Comparison of ENCODE assay signal across 19 mouse cellular contexts in genomic region chr7:99447323-99447722, GRCm38 (mm10). TPM values are rescaled to one million over a fixed set of nuclear protein-coding genes. Genes with fewer than 3 reads are reported as not detected.
A peak's percentile ranks its signal among the peaks of the same experiment; 100 is the strongest.
DNase-seq lines count a peak whose midpoint lies in the region; ATAC-seq and TF ChIP-seq lines count a peak whose summit lies in the region.
"Had no signal": no experiment of that assay in that cellular context is flagged by ENCODE, and none has a peak within 500 bp of the region (broad histone marks: within the 10 kb centered on the region; RNA-seq: fewer than 3 reads in every experiment).

No protein-coding gene starts in this region.

- no peak for TF ChIP-seq POLR2A in testis, adult 2 months (IDR thresholded peaks at IDR 0.05; ENCODE audit: control insufficient read depth, low read depth, low read length)

- no peak for DNase-seq in hindbrain, embryonic 10.5 days (ENCODE audit: low spot score)
- DNase-seq in hindbrain, embryonic 11.5 days (ENCODE audit: low spot score): no peak
- no peak for DNase-seq in kidney, postnatal 36 days
- DNase-seq in testis, postnatal 14 days (ENCODE audit: low spot score): no peak
- DNase-seq in spleen, postnatal 36 days (ENCODE audit: low spot score in 2 of 2): no peak
- DNase-seq: adrenal gland, adult 2 months; adrenal gland, postnatal 25 days; cerebellum, adult 18-20 months; cerebellum, postnatal 14 days; embryo, embryonic 11 days; gastrocnemius, adult 2 months; gastrocnemius, postnatal 25 days had no signal

- H3K9ac ChIP-seq in hindbrain, embryonic 11.5 days (ENCODE audit: low read depth, low read length): no peak overlapping the region
- H3K9ac ChIP-seq in kidney, embryonic 16.5 days (replicated peaks; ENCODE audit: low read length): no peak overlapping the region
- H3K9ac ChIP-seq: embryonic facial prominence, embryonic 12.5 days; heart, embryonic 12.5 days; hindbrain, embryonic 15.5 days had no signal

- peaks cover 80% of the 10 kb centered on the region for H3K4me1 ChIP-seq in hindbrain, embryonic 10.5 days (replicated peaks)
- peaks cover 7% of the 10 kb centered on the region for H3K4me1 ChIP-seq in hindbrain, embryonic 11.5 days (replicated peaks; ENCODE audit: control insufficient read depth, insufficient read depth, low read length)
- H3K4me1 ChIP-seq in kidney, embryonic 16.5 days (ENCODE audit: insufficient read depth, low read length): peaks cover 5% of the 10 kb centered on the region; the same call in 1 of the 2 replicates
- no peaks in the 10 kb centered on the region; the same call in 1 of the 2 replicates for H3K4me1 ChIP-seq in testis, adult 2 months (ENCODE audit: control insufficient read depth, insufficient read depth, low read length)

- H3K4me2 ChIP-seq in hindbrain, embryonic 11.5 days (replicated peaks; ENCODE audit: low read depth, low read length): no peak overlapping the region
- no peak overlapping the region for H3K4me2 ChIP-seq in kidney, embryonic 16.5 days (replicated peaks; ENCODE audit: low read depth, low read length)
- H3K4me2 ChIP-seq: embryonic facial prominence, embryonic 12.5 days; heart, embryonic 12.5 days; hindbrain, embryonic 15.5 days had no signal

- TF ChIP-seq CTCF in testis, adult 2 months (IDR thresholded peaks at IDR 0.05; ENCODE audit: control insufficient read depth, insufficient read depth, insufficient replicate concordance, low read depth, low read length): no peak

- peak overlapping the region; percentile 69 for H3K27ac ChIP-seq in hindbrain, embryonic 10.5 days
- no peak overlapping the region for H3K27ac ChIP-seq in hindbrain, embryonic 11.5 days (ENCODE audit: low read depth, low read length)
- H3K27ac ChIP-seq in kidney, embryonic 16.5 days (ENCODE audit: low read length): no peak overlapping the region
- no peak overlapping the region for H3K27ac ChIP-seq in testis, adult 2 months (ENCODE audit: control insufficient read depth, insufficient read depth, low read depth, low read length)
- H3K27ac ChIP-seq: embryonic facial prominence, embryonic 12.5 days; gastrocnemius, adult 2 months; hindbrain, embryonic 15.5 days had no signal

- no peaks in the 10 kb centered on the region for H3K9me3 ChIP-seq in hindbrain, embryonic 10.5 days
- H3K9me3 ChIP-seq in hindbrain, embryonic 11.5 days (ENCODE audit: control insufficient read depth, low read length): no peaks in the 10 kb centered on the region
- no peaks in the 10 kb centered on the region for H3K9me3 ChIP-seq in kidney, embryonic 16.5 days (ENCODE audit: low read length)
- H3K9me3 ChIP-seq: embryonic facial prominence, embryonic 12.5 days; heart, embryonic 12.5 days; hindbrain, embryonic 15.5 days had no signal

- 43% methylated on average over 5 of the region's 5 CpGs for WGBS in hindbrain, embryonic 10.5 days
- 41% methylated on average over 5 of the region's 5 CpGs for WGBS in hindbrain, embryonic 11.5 days
- 50% methylated on average over 5 of the region's 5 CpGs for WGBS in kidney, embryonic 16.5 days

- peaks cover 13% of the 10 kb centered on the region for H3K36me3 ChIP-seq in hindbrain, embryonic 10.5 days
- H3K36me3 ChIP-seq in hindbrain, embryonic 11.5 days (ENCODE audit: control insufficient read depth, insufficient read depth, low read length): no peaks in the 10 kb centered on the region
- H3K36me3 ChIP-seq in kidney, embryonic 16.5 days (ENCODE audit: insufficient read depth, low read length): no peaks in the 10 kb centered on the region
- no peaks in the 10 kb centered on the region for H3K36me3 ChIP-seq in testis, adult 2 months (ENCODE audit: control insufficient read depth, insufficient read depth, low read length)
- H3K36me3 ChIP-seq: embryonic facial prominence, embryonic 12.5 days had no signal

- H3K4me3 ChIP-seq in hindbrain, embryonic 10.5 days: no peak overlapping the region
- no peak overlapping the region for H3K4me3 ChIP-seq in hindbrain, embryonic 11.5 days (ENCODE audit: low read depth, low read length)
- H3K4me3 ChIP-seq in kidney, embryonic 16.5 days (ENCODE audit: low read length): no peak overlapping the region
- peak overlapping the region; percentile 6 for H3K4me3 ChIP-seq in testis, adult 2 months (ENCODE audit: control insufficient read depth, low read depth, low read length)
- H3K4me3 ChIP-seq: embryonic facial prominence, embryonic 12.5 days; gastrocnemius, adult 2 months; heart, embryonic 12.5 days; hindbrain, embryonic 15.5 days had no signal

- H3K27me3 ChIP-seq in hindbrain, embryonic 10.5 days (ENCODE audit: insufficient read depth, poor library complexity, severe bottlenecking): peaks cover 2% of the 10 kb centered on the region; the same call in 1 of the 2 replicates
- H3K27me3 ChIP-seq in hindbrain, embryonic 11.5 days (ENCODE audit: control insufficient read depth, insufficient read depth, low read length): no peaks in the 10 kb centered on the region
- H3K27me3 ChIP-seq in kidney, embryonic 16.5 days (ENCODE audit: insufficient read depth, low read length): no peaks in the 10 kb centered on the region
- H3K27me3 ChIP-seq in testis, adult 2 months (ENCODE audit: control insufficient read depth, insufficient read depth, low read length): no peaks in the 10 kb centered on the region
- H3K27me3 ChIP-seq: embryonic facial prominence, embryonic 12.5 days; heart, embryonic 12.5 days; hindbrain, embryonic 15.5 days had no signal

- ATAC-seq in hindbrain, embryonic 11.5 days (ENCODE audit: low FRiP score): no peak
- ATAC-seq in kidney, embryonic 16.5 days (ENCODE audit: low FRiP score, low TSS enrichment): 0 out of 2 replicates have a peak, but pooled peaks have one; percentile 24
- ATAC-seq: forebrain, embryonic 14.5 days; inflammation-experienced regulatory T-cells, adult 6 months had no signal

RNA-seq across cellular contexts. Expression of gene Klhl35, which starts 18.5 kb away (rescaled TPM):
- 5.9 and 24.4 TPM in 2 replicates for polyA plus RNA-seq in hindbrain, embryonic 10.5 days (2016; fragmentation: Nextera tagmentation; extraction: Ambion mirVana)
- 30.3 and 35.7 TPM in 2 replicates for polyA plus RNA-seq in hindbrain, embryonic 11.5 days (2014; fragmentation: Nextera tagmentation; extraction: Ambion mirVana)
- 0.66 and 0.75 TPM in 2 replicates for polyA plus RNA-seq in kidney, embryonic 16.5 days (2015; fragmentation: Nextera tagmentation; extraction: Ambion mirVana)
- polyA plus RNA-seq in testis, adult 2 months (2012; rRNA removed): 11.7 and 13.7 TPM in 2 replicates

RNA-seq across cellular contexts. Expression of gene Rps3, which starts 36.2 kb away (rescaled TPM):
- 680 and 779 TPM in 2 replicates for polyA plus RNA-seq in hindbrain, embryonic 10.5 days (2016; fragmentation: Nextera tagmentation; extraction: Ambion mirVana)
- 696 and 707 TPM in 2 replicates for polyA plus RNA-seq in hindbrain, embryonic 11.5 days (2014; fragmentation: Nextera tagmentation; extraction: Ambion mirVana)
- 746 and 752 TPM in 2 replicates for polyA plus RNA-seq in kidney, embryonic 16.5 days (2015; fragmentation: Nextera tagmentation; extraction: Ambion mirVana)
- polyA plus RNA-seq in testis, adult 2 months (2012; rRNA removed): 70.0 and 73.9 TPM in 2 replicates
